Mouse (Mus musculus): ENCODE data around the gene Zfp239. TPM values are rescaled to one million over a fixed set of nuclear protein-coding genes. Genes with fewer than 3 reads are reported as not detected.

Gene Zfp239
- polyA plus RNA-seq, 1 experiment from 2014 or later: 2.9 TPM

DNA sequence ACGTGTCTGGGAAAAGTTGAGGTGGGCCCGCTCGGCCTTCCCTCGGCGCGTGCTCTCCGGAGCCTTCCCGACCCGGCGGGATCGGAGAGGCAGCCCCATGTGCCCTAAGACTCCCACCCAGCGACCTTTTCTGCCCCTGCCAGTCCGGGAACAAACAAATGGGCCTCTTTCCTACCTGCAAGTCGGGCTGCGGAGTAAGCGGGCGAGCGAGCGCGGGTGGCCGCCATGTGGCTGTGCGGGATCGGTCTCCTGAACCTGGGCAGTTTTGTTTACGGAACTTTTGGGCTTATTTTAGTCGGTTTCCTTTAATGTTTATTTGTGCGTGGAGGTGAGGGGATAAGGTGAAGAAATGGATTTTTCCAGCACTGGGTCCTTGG, 46.1 kb downstream of the Zfp239 start:
- no peaks in the 10 kb centered on the region for H3K36me3 ChIP-seq
- H3K4me1 ChIP-seq (replicated peaks): peaks cover 31% of the 10 kb centered on the region
- H3K27me3 ChIP-seq (replicated peaks): no peaks in the 10 kb centered on the region
- no peak for ATAC-seq (ENCODE audit: insufficient number of reproducible peaks, low FRiP score)
- H3K4me2 ChIP-seq: peak overlapping the region; percentile 87
- H3K27ac ChIP-seq (ENCODE audit: poor library complexity, severe bottlenecking): peak overlapping the region; percentile 96
- under 1% methylated on average over 26 of the region's 26 CpGs for WGBS
- H3K9me3 ChIP-seq (replicated peaks): no peaks in the 10 kb centered on the region
- peak overlapping the region; percentile 93 for H3K9ac ChIP-seq
- H3K4me3 ChIP-seq: peak overlapping the region; percentile 84

DNA sequence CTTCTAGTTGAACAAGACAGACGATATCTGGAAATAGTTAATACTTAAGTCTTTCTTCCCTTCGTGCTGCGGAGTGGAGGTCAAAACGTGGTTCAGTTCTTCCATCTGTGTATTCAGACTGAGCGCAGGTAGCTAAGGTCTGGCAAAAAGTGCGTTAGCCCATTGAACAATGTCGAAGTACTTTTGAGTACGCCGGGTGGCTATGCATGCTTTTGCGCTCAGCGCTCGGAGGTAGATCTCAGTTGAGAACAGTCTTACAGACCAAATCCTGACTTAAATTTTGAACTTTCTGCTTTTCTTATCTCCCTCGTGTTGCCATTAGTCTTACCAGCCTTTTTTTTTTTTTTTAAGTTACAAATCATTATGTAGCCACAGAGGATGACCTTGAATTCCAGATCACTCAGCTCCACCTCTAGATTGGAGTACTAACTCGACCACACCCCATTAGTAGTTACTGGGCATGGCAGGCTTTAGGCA, 46.6 kb downstream of the Zfp239 start:
- H3K9me3 ChIP-seq (replicated peaks): no peaks in the 10 kb centered on the region
- H3K4me1 ChIP-seq (replicated peaks): peaks cover 34% of the 10 kb centered on the region
- H3K27me3 ChIP-seq (replicated peaks): no peaks in the 10 kb centered on the region
- H3K36me3 ChIP-seq: no peaks in the 10 kb centered on the region
- peak overlapping the region; percentile 87 for H3K4me2 ChIP-seq
- H3K27ac ChIP-seq (ENCODE audit: poor library complexity, severe bottlenecking): peak overlapping the region; percentile 96
- ATAC-seq (ENCODE audit: insufficient number of reproducible peaks, low FRiP score): no peak
- under 1% methylated on average over 14 of the region's 14 CpGs for WGBS
- peak overlapping the region; percentile 93 for H3K9ac ChIP-seq
- H3K4me3 ChIP-seq: peak overlapping the region; percentile 84

DNA sequence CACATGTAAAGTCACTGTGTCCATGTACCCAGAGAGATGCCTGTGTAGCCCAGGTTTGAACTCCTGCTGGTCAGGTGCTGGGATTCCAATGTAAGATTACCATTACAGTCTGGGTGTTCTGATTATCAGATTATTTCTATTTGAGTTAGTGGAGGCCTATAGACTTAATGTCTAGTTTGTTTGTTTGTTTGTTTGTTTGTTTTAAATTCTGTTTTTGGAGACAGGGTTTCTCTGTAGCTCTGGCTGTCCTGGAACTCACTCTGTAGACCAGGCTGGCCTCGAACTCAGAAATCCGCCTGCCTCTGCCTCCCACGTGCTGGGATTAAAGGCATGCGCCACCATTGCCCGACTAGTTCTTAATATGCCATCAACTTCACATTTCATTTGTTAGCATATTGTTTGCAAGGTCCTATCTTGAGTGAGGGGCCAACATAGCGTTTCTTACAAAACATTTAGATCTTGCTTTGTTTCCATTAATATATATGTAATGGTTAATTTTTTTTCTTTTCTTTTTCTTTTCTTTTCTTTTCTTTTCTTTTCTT, 48.3 kb downstream of the Zfp239 start:
- Histone ChIP-seq H3K4me2 (peak overlapping the region; percentile 87), H3K9ac (0 out of 2 replicates have a peak overlapping the region, but pooled peaks have one; percentile 41), H3K36me3 (no peaks in the 10 kb centered on the region)

DNA sequence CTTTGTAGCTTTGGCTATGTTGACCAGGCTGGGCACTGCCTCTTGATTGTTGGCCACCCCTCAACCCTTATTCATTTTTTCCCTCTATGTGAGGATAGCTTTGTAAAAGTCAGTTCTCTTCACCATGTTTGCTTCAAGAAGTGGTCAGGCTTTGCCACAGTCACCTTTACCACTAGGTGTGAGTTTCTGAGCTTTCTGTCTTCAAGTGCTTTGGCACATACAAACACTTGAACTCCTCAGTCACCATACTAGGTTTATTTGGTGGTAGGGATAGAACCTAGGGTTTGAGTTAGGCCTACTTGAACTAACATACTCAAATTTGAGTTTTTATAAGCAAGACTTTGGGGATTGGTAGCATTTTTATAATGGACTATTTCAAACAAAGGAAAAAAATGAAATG, 52.6 kb downstream of the Zfp239 start:
- no peak overlapping the region for H3K27ac ChIP-seq (ENCODE audit: poor library complexity, severe bottlenecking)
- no peak overlapping the region for H3K4me2 ChIP-seq
- peaks cover 42% of the 10 kb centered on the region for H3K4me1 ChIP-seq (replicated peaks)
- no peak overlapping the region for H3K4me3 ChIP-seq
- no peak for ATAC-seq (ENCODE audit: insufficient number of reproducible peaks, low FRiP score)
- H3K36me3 ChIP-seq: peaks cover 4% of the 10 kb centered on the region; the same call in 1 of the 2 replicates
- H3K9me3 ChIP-seq (replicated peaks): no peaks in the 10 kb centered on the region
- H3K9ac ChIP-seq: no peak overlapping the region
- no peaks in the 10 kb centered on the region for H3K27me3 ChIP-seq (replicated peaks)

More for the DNA sequence above, 48.3 kb downstream of the Zfp239 start:
- H3K27me3 ChIP-seq (replicated peaks): no peaks in the 10 kb centered on the region
- H3K4me3 ChIP-seq: 0 out of 2 replicates have a peak overlapping the region, but pooled peaks have one; percentile 12
- no peaks in the 10 kb centered on the region for H3K9me3 ChIP-seq (replicated peaks)
- no peak for ATAC-seq (ENCODE audit: insufficient number of reproducible peaks, low FRiP score)
- H3K4me1 ChIP-seq (replicated peaks): peaks cover 38% of the 10 kb centered on the region
- 81% methylated on average over 6 of the region's 6 CpGs for WGBS
- H3K27ac ChIP-seq (ENCODE audit: poor library complexity, severe bottlenecking): no peak overlapping the region

DNA sequence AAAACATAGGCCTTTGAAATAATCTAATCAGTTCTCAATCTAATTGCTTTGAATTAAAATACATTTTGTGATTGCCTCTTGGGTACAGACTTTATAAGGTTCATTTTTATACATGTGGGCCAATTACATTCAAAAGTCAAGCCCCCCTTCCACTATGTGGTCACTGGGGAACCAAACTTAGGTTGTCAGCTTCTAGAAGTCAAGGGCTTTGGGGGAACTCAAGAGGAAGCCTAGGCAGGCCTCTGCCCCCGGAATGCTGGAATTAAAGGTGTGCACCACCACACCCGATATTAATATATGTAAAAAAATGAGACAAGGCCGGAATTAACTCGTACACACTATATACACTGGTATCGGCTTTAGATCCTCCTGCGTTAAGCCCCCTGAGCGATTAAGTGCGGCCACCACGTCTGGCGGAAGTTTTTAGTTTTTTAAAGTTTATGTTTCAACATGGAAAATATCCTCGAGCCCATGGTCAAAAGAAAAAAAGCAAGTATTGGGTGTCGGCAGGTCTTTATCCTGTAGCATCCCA, 54.4 kb downstream of the Zfp239 start:
- Histone ChIP-seq H3K27me3 (replicated peaks) (no peaks in the 10 kb centered on the region), H3K27ac (ENCODE audit: poor library complexity, severe bottlenecking) (peak overlapping the region; percentile 99), H3K4me3 (peak overlapping the region; percentile 82), H3K9ac (peak overlapping the region; percentile 86), H3K4me2 (peak overlapping the region; percentile 82), H3K4me1 (replicated peaks) (peaks cover 41% of the 10 kb centered on the region), H3K36me3 (peaks cover 11% of the 10 kb centered on the region; the same call in 1 of the 2 replicates), H3K9me3 (replicated peaks) (no peaks in the 10 kb centered on the region)
- no peak for ATAC-seq (ENCODE audit: insufficient number of reproducible peaks, low FRiP score)
- WGBS: 1% methylated on average over 12 of the region's 12 CpGs

DNA sequence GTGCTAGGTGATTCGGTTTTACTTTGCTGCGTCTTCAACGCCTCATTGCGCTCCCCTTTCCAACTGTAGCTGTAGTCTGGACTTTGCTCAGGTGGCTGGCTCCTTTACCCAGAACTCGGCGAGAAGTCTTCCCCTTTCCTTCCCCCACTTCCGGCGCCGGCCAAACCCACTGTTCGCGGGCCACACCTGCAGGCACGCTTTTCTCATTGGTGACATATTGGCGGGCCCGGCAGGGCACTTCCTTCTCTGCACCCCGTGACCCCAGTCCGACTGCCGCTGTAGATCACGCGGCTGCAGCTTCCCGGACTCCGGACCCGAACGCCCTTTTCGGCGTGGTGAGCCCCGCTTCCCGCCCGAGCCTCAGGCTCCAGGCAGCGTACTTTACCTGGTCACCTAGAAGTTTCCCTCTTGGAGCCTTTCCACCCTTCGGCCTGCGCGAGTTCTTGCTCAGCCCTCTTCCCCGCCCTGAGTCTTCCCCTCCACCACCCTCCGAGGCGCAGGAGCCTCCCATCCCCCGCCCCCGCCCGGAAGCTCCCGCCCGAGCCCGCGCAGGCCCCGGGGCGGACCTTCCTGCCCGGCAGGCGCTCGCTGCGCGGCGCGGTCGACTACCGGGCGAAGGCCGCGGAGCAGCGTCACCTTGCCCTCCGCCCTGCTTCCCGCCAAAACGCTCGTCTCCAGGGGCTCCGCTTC, 55.0 kb downstream of the Zfp239 start:
- Histone ChIP-seq H3K9me3 (replicated peaks) (no peaks in the 10 kb centered on the region), H3K9ac (peak overlapping the region; percentile 86), H3K27ac (ENCODE audit: poor library complexity, severe bottlenecking) (peak overlapping the region; percentile 99), H3K27me3 (replicated peaks) (no peaks in the 10 kb centered on the region), H3K36me3 (peaks cover 17% of the 10 kb centered on the region; the same call in 1 of the 2 replicates), H3K4me2 (peak overlapping the region; percentile 82), H3K4me3 (peak overlapping the region; percentile 82), H3K4me1 (replicated peaks) (peaks cover 41% of the 10 kb centered on the region)
- WGBS: under 1% methylated on average over 62 of the region's 62 CpGs
- ATAC-seq (ENCODE audit: insufficient number of reproducible peaks, low FRiP score): peak; percentile 95

DNA sequence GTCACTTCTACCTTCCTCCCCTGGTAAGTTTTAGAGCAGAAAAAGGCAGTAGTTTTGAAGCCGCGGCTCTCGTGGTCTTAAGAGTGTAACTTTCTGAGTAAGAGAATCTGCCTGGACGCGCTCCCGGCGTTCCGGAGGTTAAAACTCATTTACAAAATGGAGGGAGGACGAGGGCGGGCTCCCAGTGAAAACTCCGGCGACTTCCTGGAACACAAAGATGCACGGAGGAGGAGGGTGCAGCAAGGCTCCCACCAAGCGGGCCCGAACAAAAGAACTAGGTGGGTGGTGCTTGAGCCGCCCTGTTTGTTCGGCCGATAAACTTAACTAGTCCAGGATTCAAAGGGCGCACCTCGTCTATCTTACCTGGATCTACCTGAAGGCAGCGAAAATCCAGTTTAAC, 55.7 kb downstream of the Zfp239 start:
- H3K9ac ChIP-seq: peak overlapping the region; percentile 86
- WGBS: 1% methylated on average over 21 of the region's 21 CpGs
- H3K27me3 ChIP-seq (replicated peaks): no peaks in the 10 kb centered on the region
- peak; percentile 76 for ATAC-seq (ENCODE audit: insufficient number of reproducible peaks, low FRiP score)
- peaks cover 41% of the 10 kb centered on the region for H3K4me1 ChIP-seq (replicated peaks)
- H3K27ac ChIP-seq (ENCODE audit: poor library complexity, severe bottlenecking): peak overlapping the region; percentile 99
- H3K4me3 ChIP-seq: peak overlapping the region; percentile 82
- H3K36me3 ChIP-seq: peaks cover 19% of the 10 kb centered on the region; the same call in 1 of the 2 replicates
- H3K4me2 ChIP-seq: peak overlapping the region; percentile 82
- no peaks in the 10 kb centered on the region for H3K9me3 ChIP-seq (replicated peaks)

DNA sequence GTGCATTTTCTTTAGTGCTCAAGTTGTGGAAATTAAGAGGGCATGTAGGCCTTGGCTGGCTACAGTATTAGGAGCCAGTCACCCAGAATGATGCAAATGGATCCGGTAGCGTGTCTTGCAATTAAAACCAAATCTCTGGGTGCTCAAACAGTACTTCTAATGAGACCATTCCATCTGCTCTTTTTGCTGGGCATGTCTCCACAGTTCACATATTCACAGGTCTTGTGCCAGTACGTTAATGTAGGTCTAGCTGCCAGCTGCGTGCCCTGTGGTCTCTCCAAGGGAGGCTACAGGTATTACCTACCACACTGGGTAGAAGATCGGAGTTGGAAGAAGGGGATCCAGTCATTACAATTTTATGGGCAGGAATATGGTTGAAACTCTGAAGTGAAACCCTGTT, 56.1 kb downstream of the Zfp239 start:
- peak overlapping the region; percentile 82 for H3K4me2 ChIP-seq
- H3K27ac ChIP-seq (ENCODE audit: poor library complexity, severe bottlenecking): peak overlapping the region; percentile 99
- H3K27me3 ChIP-seq (replicated peaks): no peaks in the 10 kb centered on the region
- peaks cover 41% of the 10 kb centered on the region for H3K4me1 ChIP-seq (replicated peaks)
- WGBS: 36% methylated on average over 5 of the region's 5 CpGs
- no peak for ATAC-seq (ENCODE audit: insufficient number of reproducible peaks, low FRiP score)
- no peaks in the 10 kb centered on the region for H3K9me3 ChIP-seq (replicated peaks)
- peak overlapping the region; percentile 82 for H3K4me3 ChIP-seq
- H3K9ac ChIP-seq: peak overlapping the region; percentile 86
- H3K36me3 ChIP-seq: peaks cover 22% of the 10 kb centered on the region; the same call in 1 of the 2 replicates

DNA sequence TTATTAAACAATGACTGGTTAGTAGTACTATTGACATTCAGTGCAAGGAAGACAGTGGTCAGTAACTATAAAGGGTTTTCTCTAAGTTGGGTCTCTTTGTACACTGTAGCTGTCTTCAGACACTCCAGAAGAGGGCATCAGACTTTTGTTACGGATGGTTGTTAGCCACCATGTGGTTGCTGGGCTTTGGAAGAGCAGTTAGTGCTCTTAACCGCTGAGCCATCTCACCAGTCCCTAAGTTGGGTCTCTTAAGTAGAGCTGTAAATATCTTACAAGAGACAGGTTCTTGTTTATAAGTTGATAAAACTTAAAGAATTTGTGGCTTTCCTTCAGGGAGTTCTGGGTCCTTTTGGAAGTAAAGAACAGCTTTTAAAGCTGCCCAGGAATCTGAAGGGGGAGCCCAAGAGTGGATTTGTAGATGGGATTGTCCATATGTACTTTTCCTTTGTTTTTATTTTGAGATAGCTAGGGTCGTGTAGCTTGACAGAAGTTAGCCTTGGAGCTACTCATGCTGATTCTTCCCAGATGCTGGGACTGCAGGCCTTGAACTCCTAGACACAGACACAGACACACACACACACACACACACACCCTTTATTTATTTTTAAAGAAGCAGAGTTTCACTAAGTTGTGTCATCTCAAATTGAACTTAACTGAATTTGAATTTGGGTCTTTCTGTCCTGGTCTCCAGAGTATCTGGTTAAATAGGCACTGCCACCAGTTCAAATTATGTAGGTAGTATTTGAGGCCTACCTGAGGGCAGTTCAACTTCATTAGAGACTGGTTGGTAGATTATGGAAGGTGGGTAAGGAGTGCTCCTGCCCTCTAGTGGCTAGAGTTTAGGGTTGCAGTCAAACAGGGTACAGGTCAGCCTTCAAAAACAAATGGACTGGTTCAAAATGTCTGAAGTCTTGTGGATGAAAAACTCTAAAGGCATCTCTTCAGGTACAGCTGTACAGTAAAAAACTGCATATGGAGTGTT, 59.0 kb downstream of the Zfp239 start:
- Histone ChIP-seq H3K4me3 (no peak overlapping the region), H3K27me3 (replicated peaks) (no peaks in the 10 kb centered on the region), H3K36me3 (peaks cover 30% of the 10 kb centered on the region), H3K4me1 (replicated peaks) (peaks cover 28% of the 10 kb centered on the region), H3K27ac (ENCODE audit: poor library complexity, severe bottlenecking) (no peak overlapping the region), H3K9me3 (replicated peaks) (no peaks in the 10 kb centered on the region), H3K9ac (no peak overlapping the region), H3K4me2 (no peak overlapping the region)
- ATAC-seq (ENCODE audit: insufficient number of reproducible peaks, low FRiP score): no peak
- WGBS: 61% methylated on average over 3 of the region's 3 CpGs

DNA sequence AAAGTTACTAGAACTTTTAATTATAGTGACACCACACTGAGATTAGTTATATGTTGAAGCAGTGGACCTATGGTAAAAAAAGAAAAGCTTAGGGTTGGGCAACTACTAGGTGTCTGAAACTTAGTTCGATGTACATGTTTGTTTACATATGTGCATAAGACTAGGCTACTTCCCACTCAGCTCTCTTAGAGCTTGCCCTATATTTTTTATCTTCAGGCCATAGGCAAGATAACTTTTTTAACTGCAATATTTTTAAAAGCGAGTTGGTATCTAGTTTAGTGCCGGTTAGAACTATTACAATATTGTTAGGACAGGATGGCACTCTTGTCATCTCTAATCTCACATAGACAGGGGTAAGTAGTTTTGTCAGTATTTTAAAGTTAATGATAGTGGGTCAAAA, 60.1 kb downstream of the Zfp239 start:
- H3K4me2 ChIP-seq: no peak overlapping the region
- 83% methylated on average over 3 of the region's 3 CpGs for WGBS
- peaks cover 23% of the 10 kb centered on the region for H3K4me1 ChIP-seq (replicated peaks)
- ATAC-seq (ENCODE audit: insufficient number of reproducible peaks, low FRiP score): no peak
- H3K9me3 ChIP-seq (replicated peaks): no peaks in the 10 kb centered on the region
- no peak overlapping the region for H3K4me3 ChIP-seq
- peaks cover 39% of the 10 kb centered on the region for H3K36me3 ChIP-seq
- H3K27me3 ChIP-seq (replicated peaks): no peaks in the 10 kb centered on the region
- H3K27ac ChIP-seq (ENCODE audit: poor library complexity, severe bottlenecking): no peak overlapping the region
- no peak overlapping the region for H3K9ac ChIP-seq

Data from heart, embryonic 12.5 days (tissue).